Comparison of ENCODE assay signal across 13 mouse cellular contexts in genomic region chr12:90113351-90113791, GRCm38 (mm10).
DNase-seq lines count a peak whose midpoint lies in the region; ATAC-seq and TF ChIP-seq lines count a peak whose summit lies in the region.
"Had no signal": no experiment of that assay in that cellular context is flagged by ENCODE, and none has a peak within 500 bp of the region (broad histone marks: within the 10 kb centered on the region; RNA-seq: fewer than 3 reads in every experiment).

No protein-coding gene starts in this region.

- H3K27ac ChIP-seq in forebrain, embryonic 14.5 days (ENCODE audit: low read depth, low read length): no peak overlapping the region
- H3K27ac ChIP-seq in midbrain, postnatal 0 days (ENCODE audit: low read depth, low read length): no peak overlapping the region

- H3K27me3 ChIP-seq in forebrain, embryonic 14.5 days (replicated peaks; ENCODE audit: control insufficient read depth, insufficient read depth, low read length): no peaks in the 10 kb centered on the region
- H3K27me3 ChIP-seq in midbrain, postnatal 0 days (ENCODE audit: insufficient read depth, low read length): no peaks in the 10 kb centered on the region

- no peaks in the 10 kb centered on the region for H3K9me3 ChIP-seq in forebrain, embryonic 14.5 days (replicated peaks; ENCODE audit: control insufficient read depth, low read length)
- no peaks in the 10 kb centered on the region for H3K9me3 ChIP-seq in midbrain, postnatal 0 days (ENCODE audit: low read length)

- H3K4me3 ChIP-seq in forebrain, embryonic 14.5 days (ENCODE audit: low read depth, low read length): no peak overlapping the region
- no peak overlapping the region for H3K4me3 ChIP-seq in midbrain, postnatal 0 days (ENCODE audit: low read depth, low read length)
- H3K4me3 ChIP-seq: erythroblast, embryonic 14.5 days had no signal

- no peak overlapping the region for H3K9ac ChIP-seq in forebrain, embryonic 14.5 days (ENCODE audit: low read length)
- no peak overlapping the region for H3K9ac ChIP-seq in midbrain, postnatal 0 days (replicated peaks; ENCODE audit: low read length, poor library complexity, severe bottlenecking)

- no peak for TF ChIP-seq CTCF in midbrain, postnatal 0 days (IDR thresholded peaks at IDR 0.05)

- DNase-seq in layer of hippocampus, adult 9-10 months (ENCODE audit: low spot score): peak; percentile 13
- DNase-seq in layer of hippocampus, postnatal 36 days: no peak
- DNase-seq in cerebellum, adult 11 months: peak; percentile 53
- DNase-seq in forebrain, embryonic 14.5 days (ENCODE audit: low spot score): peak; percentile 83
- DNase-seq in midbrain, postnatal 0 days (ENCODE audit: low spot score): peak; percentile 90
- DNase-seq in lung, adult 18-20 months: no peak
- no peak for DNase-seq in ovary, postnatal 10 days (ENCODE audit: low spot score)
- DNase-seq in gastrocnemius, postnatal 10 days: no peak
- DNase-seq: adrenal gland, adult 8-10 months; kidney, adult 11 months; liver; lung, postnatal 10 days had no signal

- peak; percentile 90 for ATAC-seq in forebrain, embryonic 14.5 days
- ATAC-seq in midbrain, postnatal 0 days (ENCODE audit: low FRiP score): peak; percentile 23; the same call in 1 of the 2 replicates

- H3K36me3 ChIP-seq in forebrain, embryonic 14.5 days (ENCODE audit: control insufficient read depth, insufficient read depth, low read length): no peaks in the 10 kb centered on the region
- no peaks in the 10 kb centered on the region for H3K36me3 ChIP-seq in midbrain, postnatal 0 days (ENCODE audit: insufficient read depth, low read length)

- H3K4me2 ChIP-seq in forebrain, embryonic 14.5 days (ENCODE audit: low read length): no peak overlapping the region
- no peak overlapping the region for H3K4me2 ChIP-seq in midbrain, postnatal 0 days (ENCODE audit: low read depth, low read length, poor library complexity, severe bottlenecking)

- H3K4me1 ChIP-seq in forebrain, embryonic 14.5 days (ENCODE audit: control insufficient read depth, insufficient read depth, low read length): no peaks in the 10 kb centered on the region
- no peaks in the 10 kb centered on the region for H3K4me1 ChIP-seq in midbrain, postnatal 0 days (ENCODE audit: insufficient read depth, low read length)

Comparison
In these comparisons a context has a peak if more than half of its experiments do, and no peak if none do; other contexts are left out.
1. DNase-seq: peak in layer of hippocampus, adult 9-10 months (single experiment), cerebellum, adult 11 months (single experiment), forebrain, embryonic 14.5 days (single experiment) and midbrain, postnatal 0 days (single experiment); none in layer of hippocampus, postnatal 36 days (0 of 2), lung, adult 18-20 months (0 of 2), ovary, postnatal 10 days (single experiment) and gastrocnemius, postnatal 10 days (single experiment).